Mouse (Mus musculus) megakaryocyte, embryonic 14.5 days (primary cell): ENCODE results near the gene Gm20388. TPM values are rescaled to one million over a fixed set of nuclear protein-coding genes. Genes with fewer than 3 reads are reported as not detected.

Source experiments
- H3K27me3 ChIP-seq: replicated peaks from 2 replicates; pipeline ENCODE3; 2012; ENCODE audit warnings: inconsistent platforms
- H3K36me3 ChIP-seq: replicated peaks from 2 replicates; pipeline ENCODE3; 2012; ENCODE audit warnings: low read length, inconsistent platforms, mixed read lengths
- H3K4me1 ChIP-seq: 2 replicates; pipeline ENCODE4 v1.6.1; 2012; ENCODE audit warnings: inconsistent platforms
- H3K4me3 ChIP-seq: replicated peaks from 2 replicates; pipeline ENCODE3; 2012; ENCODE audit warnings: moderate library complexity, mild to moderate bottlenecking, inconsistent platforms
- H3K9me3 ChIP-seq: 2 replicates; pipeline ENCODE4 v1.6.1; 2012; ENCODE audit warnings: inconsistent platforms
- FLI1 ChIP-seq: IDR thresholded peaks from 2 replicates; pipeline ENCODE4 v1.6.1; 2012; ENCODE audit warnings: low read length, inconsistent platforms, mixed read lengths
- GATA1 ChIP-seq: IDR thresholded peaks from 3 replicates; pipeline ENCODE4 v1.6.1; 2012; ENCODE audit warnings: mixed read lengths, low read length, inconsistent platforms, borderline replicate concordance
- polyA plus RNA-seq: library from polyadenylated mRNA; stranded (reverse); fragments of >175 nt; gene quantifications from 2 replicates; pipeline ENCODE4 v1.2.3, GENCODE M21; 2012; ENCODE audit warnings: low replicate concordance; ENCODE audit not compliant: insufficient read depth

The Gm20388 gene
- polyA plus RNA-seq, 1 experiment, result 111 TPM

- H3K27me3 ChIP-seq, result peaks cover 80% of the 10 kb centered on the region
- no peaks in the 10 kb centered on the region for H3K9me3 ChIP-seq
- H3K36me3 ChIP-seq, result no peaks in the 10 kb centered on the region
- H3K4me1 ChIP-seq, result peaks cover 42% of the 10 kb centered on the region
- TF ChIP-seq GATA1 (no peak), FLI1 (no peak)
- H3K4me3 ChIP-seq, result no peak overlapping the region
Measured at GRCm38 (mm10) chr8:123330701-123331100, 3420.1 kb downstream of the Gm20388 start.

DNA sequence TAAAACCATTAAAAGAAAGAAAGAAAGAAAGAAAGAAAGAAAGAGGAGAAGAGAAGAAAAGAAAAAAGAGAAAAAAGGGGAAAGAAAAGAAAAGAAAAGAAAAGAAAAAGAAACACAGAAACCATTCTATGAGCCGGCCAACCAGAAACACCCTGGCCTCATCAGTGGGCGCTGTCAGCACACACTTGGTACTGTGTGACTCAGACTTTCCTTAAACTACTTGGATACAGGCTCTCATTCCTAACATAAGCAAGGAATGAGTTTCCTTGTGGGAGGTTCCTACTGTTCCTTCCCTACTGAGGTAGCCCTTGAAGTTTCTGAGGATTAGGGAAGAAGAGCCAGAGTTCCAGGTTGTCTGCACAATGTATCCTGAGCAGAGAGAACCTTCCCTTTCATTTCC lies 3420.7 kb downstream of the Gm20388 start:
- TF ChIP-seq GATA1 (no peak), FLI1 (no peak)
- H3K4me1 ChIP-seq, result peaks cover 42% of the 10 kb centered on the region
- peaks cover 77% of the 10 kb centered on the region for H3K27me3 ChIP-seq
- H3K36me3 ChIP-seq, result no peaks in the 10 kb centered on the region
- H3K4me3 ChIP-seq, result no peak overlapping the region
- no peaks in the 10 kb centered on the region for H3K9me3 ChIP-seq

- Histone ChIP-seq H3K27me3 (peaks cover 79% of the 10 kb centered on the region), H3K36me3 (no peaks in the 10 kb centered on the region), H3K4me1 (peaks cover 42% of the 10 kb centered on the region), H3K9me3 (no peaks in the 10 kb centered on the region), H3K4me3 (no peak overlapping the region)
- TF ChIP-seq GATA1 (no peak), FLI1 (no peak)
Measured at GRCm38 (mm10) chr8:123331810-123332209, 3421.2 kb downstream of the Gm20388 start.

GRCm38 (mm10) chr8:123332262-123333090 lies 3421.8 kb downstream of the Gm20388 start, which contains the start of gene Spire2:
Gene Spire2 (plus strand): TSS chr8:123332713.
- Histone ChIP-seq H3K9me3 (no peaks in the 10 kb centered on the region), H3K4me1 (peaks cover 42% of the 10 kb centered on the region), H3K36me3 (no peaks in the 10 kb centered on the region), H3K27me3 (peaks cover 79% of the 10 kb centered on the region), H3K4me3 (peak within 1 kb of the TSS; percentile 91)
- TF ChIP-seq GATA1 (no peak), FLI1 (no peak)

DNA sequence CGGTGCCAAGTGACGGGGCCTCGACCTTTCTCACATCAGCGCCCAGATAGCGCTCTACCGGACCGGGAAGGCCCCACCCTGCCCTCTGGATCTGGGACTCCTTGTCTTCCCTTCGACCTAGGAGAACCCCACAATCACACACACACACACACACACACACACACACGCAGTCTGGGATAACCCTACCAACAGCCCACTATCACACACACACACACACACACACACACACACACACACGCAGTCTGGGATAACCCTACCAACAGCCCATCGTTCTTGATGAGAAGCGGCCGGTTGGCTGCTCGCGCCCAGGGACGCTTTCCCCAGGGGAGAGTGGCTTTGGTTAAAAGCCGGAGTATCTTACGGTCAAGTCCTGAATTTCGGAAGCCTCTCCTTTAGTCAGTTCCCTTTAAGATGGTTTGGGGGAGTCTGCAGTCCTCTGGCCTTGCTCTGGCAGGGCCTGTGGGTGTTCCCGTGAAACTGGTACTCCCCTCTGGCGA lies 3422.5 kb downstream of the Gm20388 start:
- H3K4me3 ChIP-seq, result peak overlapping the region; percentile 91
- no peak for TF ChIP-seq GATA1
- TF ChIP-seq FLI1, result no peak

GRCm38 (mm10) chr8:123333864-123334263 lies 3423.2 kb downstream of the Gm20388 start:
- TF ChIP-seq FLI1 (no peak), GATA1 (no peak)
- Histone ChIP-seq H3K4me1 (peaks cover 42% of the 10 kb centered on the region), H3K9me3 (no peaks in the 10 kb centered on the region)

More for the DNA sequence above, 3422.5 kb downstream of the Gm20388 start:
- Histone ChIP-seq H3K9me3 (no peaks in the 10 kb centered on the region), H3K27me3 (peaks cover 77% of the 10 kb centered on the region), H3K4me1 (peaks cover 42% of the 10 kb centered on the region), H3K36me3 (no peaks in the 10 kb centered on the region)

GRCm38 (mm10) chr8:123334467-123334866 lies 3423.8 kb downstream of the Gm20388 start:
- peaks cover 36% of the 10 kb centered on the region for H3K4me1 ChIP-seq
- no peak overlapping the region for H3K4me3 ChIP-seq
- no peaks in the 10 kb centered on the region for H3K9me3 ChIP-seq
- H3K27me3 ChIP-seq, result peaks cover 79% of the 10 kb centered on the region
- no peak for TF ChIP-seq GATA1
- TF ChIP-seq FLI1, result no peak
- H3K36me3 ChIP-seq, result no peaks in the 10 kb centered on the region

More at GRCm38 (mm10) chr8:123333864-123334263, 3423.2 kb downstream of the Gm20388 start:
- Histone ChIP-seq H3K36me3 (no peaks in the 10 kb centered on the region), H3K27me3 (peaks cover 84% of the 10 kb centered on the region), H3K4me3 (no peak overlapping the region)

DNA sequence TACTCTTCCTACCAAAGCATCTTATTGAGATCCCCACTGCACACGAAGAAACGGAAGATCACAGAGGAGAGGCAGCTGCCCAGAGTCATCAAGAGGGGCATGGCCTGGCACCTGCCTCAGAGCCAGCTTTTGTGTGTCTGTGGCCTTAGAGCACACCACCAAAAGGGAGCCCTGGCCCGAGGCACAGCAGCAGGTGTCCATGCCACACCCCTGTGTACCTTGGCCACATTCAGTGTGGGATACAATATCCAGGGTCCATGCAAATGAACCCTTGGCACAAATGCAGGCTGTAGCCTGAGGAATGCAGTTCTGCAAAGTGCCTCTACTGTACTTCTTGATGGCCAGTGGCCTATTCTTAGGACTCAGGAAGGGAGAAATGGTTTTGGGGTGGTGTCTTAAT lies 3426.8 kb downstream of the Gm20388 start:
- TF ChIP-seq FLI1 (no peak), GATA1 (no peak)
- no peaks in the 10 kb centered on the region for H3K36me3 ChIP-seq

DNA sequence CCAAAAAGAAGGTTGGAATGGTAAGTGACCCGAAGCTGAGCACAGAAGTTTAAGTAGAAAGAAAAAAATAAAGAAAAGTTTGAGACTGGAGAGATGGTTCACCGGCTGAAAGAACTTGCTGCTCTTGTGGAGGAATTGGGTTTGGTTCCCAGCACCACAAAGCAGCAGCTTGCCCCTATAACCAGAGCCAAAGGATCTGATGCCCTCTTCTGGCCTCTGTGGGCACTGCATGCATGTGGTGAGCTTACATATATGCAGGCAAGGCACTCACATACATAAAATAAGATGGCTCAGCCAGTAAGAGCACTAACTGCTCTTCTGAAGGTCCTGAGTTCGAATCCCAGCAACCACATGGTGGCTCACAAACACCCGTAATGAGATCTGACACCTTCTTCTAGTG lies 3429.4 kb downstream of the Gm20388 start:
- TF ChIP-seq GATA1 (no peak), FLI1 (no peak)
- H3K36me3 ChIP-seq, result no peaks in the 10 kb centered on the region

More for the DNA sequence above, 3426.8 kb downstream of the Gm20388 start:
- Histone ChIP-seq H3K27me3 (peaks cover 60% of the 10 kb centered on the region), H3K4me1 (peaks cover 31% of the 10 kb centered on the region), H3K9me3 (peaks cover 7% of the 10 kb centered on the region), H3K4me3 (no peak overlapping the region)

More for the DNA sequence above, 3429.4 kb downstream of the Gm20388 start:
- H3K27me3 ChIP-seq, result peaks cover 51% of the 10 kb centered on the region
- peaks cover 7% of the 10 kb centered on the region for H3K9me3 ChIP-seq
- peaks cover 28% of the 10 kb centered on the region for H3K4me1 ChIP-seq
- no peak overlapping the region for H3K4me3 ChIP-seq
